Mouse (Mus musculus) ovary, adult 18-20 months (tissue): Measurements from ENCODE around the gene Mpz.

Experiments
- DNase-seq: peaks from one replicate; pipeline ENCODE4 v3.0.0; 2022; ENCODE audit warnings: low spot score, mixed read lengths

Mpz gene

GRCm38 (mm10) chr1:171149974-171150760 is at the start of gene Mpz, which contains the start of gene Sdhc:
Mpz (plus strand) TSS chr1:171150711.
Sdhc (minus strand) TSS chr1:171150603.
- DNase-seq: peak; percentile 89

DNA sequence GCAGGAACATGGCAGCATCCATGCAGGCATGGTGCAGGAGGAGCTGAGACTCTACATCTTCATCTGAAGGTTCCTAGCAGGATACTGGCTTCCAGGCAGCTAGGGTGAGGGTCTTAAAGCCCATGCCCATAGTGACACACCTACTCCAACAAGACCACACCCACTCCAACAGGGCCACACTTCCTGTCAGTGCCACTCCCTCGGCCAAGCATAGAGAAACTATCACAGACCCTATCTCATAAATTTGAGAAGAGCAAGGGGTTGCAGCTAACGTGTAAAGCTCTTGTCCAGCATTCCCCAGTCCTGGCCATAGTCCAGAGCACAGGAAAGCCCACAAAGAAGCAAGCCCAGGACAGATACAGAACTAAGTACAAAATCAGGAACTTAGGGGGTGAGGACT is 49.5 kb upstream of the Mpz start:
- DNase-seq: no peak

DNA sequence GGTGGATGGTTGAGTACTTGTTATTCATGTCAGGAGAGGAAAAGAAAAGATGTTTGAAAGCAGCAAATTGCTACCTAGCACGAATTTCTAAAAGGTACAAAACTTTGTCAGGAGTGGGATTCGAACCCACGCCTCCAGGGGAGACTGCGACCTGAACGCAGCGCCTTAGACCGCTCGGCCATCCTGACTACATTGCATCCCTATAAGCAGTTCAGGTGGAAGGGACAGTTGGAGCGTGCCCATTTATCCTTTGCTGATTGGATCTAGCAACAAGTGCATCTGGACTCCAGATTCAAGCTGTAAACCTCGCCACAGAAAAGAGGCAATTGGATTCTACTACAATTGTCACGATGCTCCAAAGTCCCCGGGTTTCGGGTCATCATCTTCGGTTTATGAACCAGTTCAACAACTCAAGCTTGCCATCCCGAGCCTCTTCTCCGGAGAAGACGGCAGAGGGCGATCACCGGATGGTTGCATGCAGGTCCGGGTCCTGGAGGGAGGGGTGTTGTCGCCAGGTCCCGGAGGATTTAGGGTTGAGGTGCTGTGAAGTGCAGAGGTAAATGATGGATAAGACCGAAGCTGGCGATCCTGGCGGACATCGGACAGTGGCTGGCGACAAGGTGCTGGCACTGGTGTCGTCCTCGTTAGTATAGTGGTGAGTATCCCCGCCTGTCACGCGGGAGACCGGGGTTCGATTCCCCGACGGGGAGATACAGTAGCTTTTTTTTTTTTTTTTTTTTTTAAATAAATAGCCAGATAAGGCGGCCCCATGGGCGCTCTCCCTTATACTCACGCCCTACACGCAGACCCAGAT is 48.6 kb upstream of the Mpz start:
- DNase-seq: peak; percentile 61

DNA sequence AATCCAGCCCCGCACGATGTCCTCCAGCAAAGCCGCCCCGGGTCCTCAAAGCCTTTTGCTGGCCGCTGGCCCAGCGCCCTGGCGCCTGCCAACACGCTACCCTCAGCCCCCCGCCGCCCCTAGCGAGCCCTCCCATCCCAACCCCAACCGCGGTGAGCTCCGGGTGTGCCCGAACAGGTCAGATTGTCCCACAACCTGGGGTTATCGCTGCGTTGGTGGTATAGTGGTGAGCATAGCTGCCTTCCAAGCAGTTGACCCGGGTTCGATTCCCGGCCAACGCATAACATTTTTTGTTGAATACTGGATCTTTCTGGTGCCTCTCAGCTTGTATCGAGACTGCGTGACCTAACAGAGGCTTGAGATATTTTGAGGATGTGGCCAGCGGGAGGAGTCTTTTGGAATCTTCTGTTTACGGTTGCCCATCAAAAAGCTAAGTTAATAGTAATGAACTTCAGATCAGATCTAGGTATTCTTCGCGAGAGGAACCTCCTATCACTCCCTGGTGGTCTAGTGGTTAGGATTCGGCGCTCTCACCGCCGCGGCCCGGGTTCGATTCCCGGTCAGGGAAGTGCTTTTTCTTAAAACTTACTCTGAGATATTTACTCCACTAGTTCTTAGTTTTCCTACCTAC is 47.8 kb upstream of the Mpz start:
- peak; percentile 73 for DNase-seq

DNA sequence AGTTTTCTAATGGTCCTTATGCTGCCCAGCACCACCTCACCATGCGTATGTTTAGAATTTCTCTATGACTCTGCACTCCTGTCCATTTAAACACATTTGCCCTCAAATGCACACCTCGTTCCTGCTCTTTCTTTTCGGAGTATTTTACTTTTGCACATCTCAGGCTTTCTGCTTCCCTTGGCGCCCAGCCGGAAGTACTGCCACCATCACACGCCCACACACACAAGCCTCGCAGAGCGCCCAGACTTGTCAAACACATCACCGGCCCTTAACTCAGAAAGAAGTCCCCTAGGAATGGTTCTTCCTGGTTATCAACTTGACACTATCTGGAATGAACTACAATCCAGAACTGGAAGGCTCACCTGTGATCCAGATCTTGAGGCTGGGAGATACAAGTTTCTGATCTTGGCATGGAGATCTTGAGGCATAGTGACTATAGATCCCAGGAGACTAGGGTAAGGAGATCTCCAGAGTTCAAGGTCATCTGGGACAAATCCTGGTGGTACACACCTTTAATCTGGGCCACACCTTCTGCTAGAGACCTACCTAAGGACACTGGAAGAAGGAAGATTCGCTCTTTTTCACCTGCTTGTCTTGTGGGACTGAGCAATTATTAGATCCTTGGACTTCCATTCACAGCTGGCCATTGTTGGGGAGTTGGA is 47.2 kb upstream of the Mpz start:
- DNase-seq: no peak

- DNase-seq: peak; percentile 59
Measured at GRCm38 (mm10) chr1:171105226-171105625, 45.3 kb upstream of the Mpz start.

DNA sequence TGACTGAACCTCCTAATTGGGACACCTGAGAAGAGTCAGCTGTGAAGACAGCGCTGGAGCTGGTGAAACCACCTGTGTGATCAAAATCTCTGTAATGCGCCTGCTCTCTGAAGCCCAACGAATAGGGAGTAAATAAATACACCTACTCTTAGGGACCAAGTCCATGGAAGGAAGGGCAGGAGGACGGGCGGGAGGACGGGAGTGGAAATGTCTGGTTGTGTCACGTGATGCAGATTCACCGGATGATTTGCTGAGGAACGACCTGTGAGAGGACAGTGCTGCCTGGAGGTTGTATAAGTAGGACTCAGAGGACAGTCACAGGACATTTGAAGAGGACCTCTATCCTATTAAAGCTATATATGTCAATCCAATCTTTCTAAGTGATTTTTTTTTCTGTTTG is 40.9 kb upstream of the Mpz start:
- DNase-seq: no peak

DNA sequence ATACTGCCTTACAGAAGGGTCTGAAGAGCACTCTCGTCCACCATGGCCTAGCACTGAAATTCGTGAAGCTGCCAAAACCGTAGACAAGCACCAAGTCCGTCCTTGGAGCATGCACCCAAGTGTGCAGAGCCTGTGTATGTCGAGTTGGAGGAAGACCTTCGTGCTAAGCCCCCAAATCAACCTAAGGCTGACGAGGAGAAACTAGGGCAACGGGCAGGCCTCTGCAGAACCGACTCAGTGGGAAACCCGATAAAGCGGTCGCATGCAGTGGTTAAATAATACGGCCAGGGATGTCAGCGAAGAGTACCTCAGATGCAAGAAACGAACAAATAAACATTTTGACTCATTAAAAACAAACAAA is 39.9 kb upstream of the Mpz start:
- no peak for DNase-seq

DNA sequence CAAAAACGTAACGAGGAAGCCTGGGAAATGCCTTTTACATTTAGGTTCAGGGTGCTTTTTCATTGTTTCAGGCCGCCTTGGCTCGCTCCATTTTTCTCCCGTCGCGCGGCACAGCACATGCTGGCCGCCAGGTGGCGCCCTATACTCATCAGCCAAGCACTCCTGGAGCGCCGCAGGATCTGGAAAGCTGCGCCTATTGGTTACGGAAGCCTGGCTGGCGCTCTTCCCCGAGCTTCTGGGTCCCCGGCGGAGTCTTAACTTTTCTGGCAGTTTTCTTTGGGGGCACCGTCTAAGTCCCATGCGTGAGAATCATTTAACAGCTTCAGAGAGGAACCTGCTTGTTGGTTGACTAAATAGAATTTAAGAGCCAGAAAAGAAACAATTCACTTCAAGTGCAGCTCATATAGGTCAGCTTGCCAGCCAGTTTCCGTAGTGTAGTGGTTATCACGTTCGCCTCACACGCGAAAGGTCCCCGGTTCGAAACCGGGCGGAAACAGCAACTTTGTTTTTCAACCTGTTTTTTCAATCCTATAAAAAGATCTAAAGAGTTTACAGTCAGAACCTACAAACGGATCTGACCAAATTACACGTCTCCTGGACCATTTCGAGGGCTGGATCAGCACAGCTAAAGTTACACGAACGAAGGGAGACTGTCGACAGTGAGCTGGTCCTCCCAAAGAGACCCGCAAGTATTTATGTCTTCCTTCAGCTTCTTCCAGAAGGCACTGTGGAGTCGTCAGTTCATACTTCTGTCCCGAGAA is 39.3 kb upstream of the Mpz start:
- peak; percentile 87 for DNase-seq

- peak; percentile 63 for DNase-seq
Measured at GRCm38 (mm10) chr1:171111781-171112575, 38.5 kb upstream of the Mpz start.

GRCm38 (mm10) chr1:171112986-171113385 is 37.5 kb upstream of the Mpz start:
- no peak for DNase-seq

GRCm38 (mm10) chr1:171113873-171114299 is 36.6 kb upstream of the Mpz start, which contains the start of gene Cfap126:
Cfap126 (plus strand) TSS chr1:171113918.
- peak; percentile 85 for DNase-seq

- no peak for DNase-seq
Measured at GRCm38 (mm10) chr1:171116280-171116679, 34.2 kb upstream of the Mpz start.

GRCm38 (mm10) chr1:171118269-171118684 is 32.2 kb upstream of the Mpz start:
- no peak for DNase-seq

DNA sequence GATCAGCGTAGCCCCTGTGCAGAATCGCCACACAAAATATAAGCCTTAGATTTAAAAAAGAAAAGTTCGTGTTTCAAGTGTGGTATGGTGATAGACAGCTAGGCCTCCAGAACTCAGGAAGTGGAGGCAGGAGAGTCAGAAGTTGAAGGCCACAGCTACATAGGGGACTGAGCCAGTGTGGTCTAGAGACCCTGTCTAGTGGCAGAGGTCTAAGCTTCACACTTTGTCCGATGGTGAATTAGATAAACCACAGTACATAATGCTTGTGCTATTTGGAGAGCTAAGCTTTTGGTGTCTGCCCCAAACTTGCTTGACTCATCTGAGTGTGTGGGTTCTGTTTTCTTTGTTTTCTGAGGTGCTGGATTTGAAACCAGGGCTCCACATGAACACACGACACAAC is 31.5 kb upstream of the Mpz start:
- no peak for DNase-seq

DNA sequence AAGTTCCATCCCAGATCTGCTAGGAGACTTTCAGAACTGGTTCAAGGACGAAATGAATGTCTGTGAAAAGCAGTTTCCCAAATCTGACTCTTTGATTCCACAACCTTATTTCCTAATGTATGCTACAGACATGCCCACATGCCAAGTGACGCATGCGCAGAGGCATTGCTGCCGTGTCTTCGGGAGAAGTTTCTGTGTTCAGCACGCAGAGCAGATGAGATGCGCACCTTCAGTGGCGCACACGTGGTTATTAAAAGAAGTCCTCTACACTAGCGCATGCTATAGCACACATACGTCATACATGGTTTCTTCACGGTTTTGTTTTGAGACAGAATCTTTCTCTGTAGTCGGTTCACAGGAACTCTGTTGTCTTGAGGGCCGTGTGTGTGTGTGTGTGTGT is 31.1 kb upstream of the Mpz start:
- no peak for DNase-seq

DNA sequence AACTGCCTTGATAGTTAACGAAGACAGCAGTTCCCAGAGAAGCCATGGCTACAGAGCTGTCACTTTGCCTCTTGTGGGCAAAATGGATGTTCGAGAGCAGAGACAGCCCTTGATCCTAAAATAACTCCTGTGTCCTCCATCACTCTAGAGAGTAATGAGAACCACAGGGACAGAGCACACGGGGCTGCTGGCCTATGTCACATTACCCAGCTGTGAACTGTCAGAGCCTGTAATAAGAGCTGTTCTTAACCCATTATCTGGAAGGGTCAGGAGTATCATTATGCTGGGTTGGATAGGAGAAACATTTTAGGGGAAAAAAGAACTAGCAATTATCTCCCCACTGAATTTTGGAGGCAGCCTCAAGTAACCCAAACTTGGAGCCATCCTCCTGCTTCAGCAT is 29.6 kb upstream of the Mpz start:
- no peak for DNase-seq

GRCm38 (mm10) chr1:171121839-171122238 is 28.7 kb upstream of the Mpz start:
- DNase-seq: no peak

GRCm38 (mm10) chr1:171122932-171123331 is 27.6 kb upstream of the Mpz start:
- peak; percentile 47 for DNase-seq

- no peak for DNase-seq
Measured at GRCm38 (mm10) chr1:171124398-171124797, 26.1 kb upstream of the Mpz start.

GRCm38 (mm10) chr1:171129251-171129650 is 21.3 kb upstream of the Mpz start:
- no peak for DNase-seq
